Mouse (Mus musculus) thymus, postnatal 36 days (tissue): Measurements from ENCODE around the gene Cobll1.
"Not testable (repeated sequence)": the region's sequence is repeated elsewhere in the genome, so short reads cannot be mapped to it uniquely, and the experiment has no call there.

Source experiments
- DNase-seq, 2 experiments: peaks; one replicate each; pipeline ENCODE4 v3.0.0; 2022; ENCODE audit warnings: mixed read lengths in 2 of 2

Gene Cobll1

DNA sequence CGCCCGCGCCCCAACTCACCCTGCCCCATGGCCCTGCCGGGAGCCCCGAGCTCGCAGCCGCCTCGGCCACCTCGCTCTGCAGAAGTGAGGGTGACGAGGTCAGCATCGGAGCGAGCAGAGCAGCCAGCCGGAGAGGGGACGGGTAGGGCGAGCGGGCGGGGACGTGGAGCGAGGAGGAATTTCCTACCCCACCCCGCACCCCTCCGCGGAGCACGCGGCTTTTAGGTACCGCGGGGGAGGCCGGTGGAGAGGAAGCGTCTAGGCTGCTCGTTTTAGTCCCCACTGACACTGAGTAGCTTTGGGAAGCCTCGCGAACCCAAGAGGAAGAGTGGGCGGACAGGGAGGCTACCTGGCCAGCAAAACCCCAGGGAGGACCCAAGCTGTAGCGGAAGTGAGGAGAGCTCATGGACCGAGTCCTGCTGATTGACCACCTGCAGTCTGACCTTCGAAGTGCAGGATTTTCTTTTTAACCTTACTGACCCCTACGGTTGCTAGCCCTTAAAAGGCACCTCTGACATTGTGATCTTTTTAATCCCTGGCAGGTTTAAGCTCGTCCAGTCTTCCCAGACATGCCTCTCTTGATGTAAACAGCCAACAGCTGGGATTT is at the start of gene Cobll1:
TSS of gene Cobll1 (minus strand) at position 440 of the 607 bp plus-strand sequence.
- DNase-seq: peak; percentile 43 to 59

DNA sequence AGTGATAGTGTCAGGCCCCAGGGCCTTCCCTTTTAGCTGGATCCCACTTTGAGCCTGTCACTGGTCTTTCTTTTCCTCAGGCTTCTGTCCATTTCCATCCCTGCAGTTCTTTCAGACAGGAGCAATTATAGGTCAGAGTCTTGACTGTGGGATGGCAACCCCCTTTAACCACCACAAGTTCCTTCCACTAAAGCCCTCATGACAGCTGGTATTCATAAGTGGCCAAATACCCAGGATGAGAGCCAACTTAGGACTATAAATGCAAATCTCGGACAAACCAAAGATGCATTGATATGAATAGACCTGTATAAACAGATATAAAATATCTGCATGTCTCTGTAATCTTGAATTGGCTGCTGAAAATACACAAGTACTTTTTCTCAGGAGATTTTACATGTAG is 49.5 kb upstream of the Cobll1 start:
- DNase-seq: no peak

DNA sequence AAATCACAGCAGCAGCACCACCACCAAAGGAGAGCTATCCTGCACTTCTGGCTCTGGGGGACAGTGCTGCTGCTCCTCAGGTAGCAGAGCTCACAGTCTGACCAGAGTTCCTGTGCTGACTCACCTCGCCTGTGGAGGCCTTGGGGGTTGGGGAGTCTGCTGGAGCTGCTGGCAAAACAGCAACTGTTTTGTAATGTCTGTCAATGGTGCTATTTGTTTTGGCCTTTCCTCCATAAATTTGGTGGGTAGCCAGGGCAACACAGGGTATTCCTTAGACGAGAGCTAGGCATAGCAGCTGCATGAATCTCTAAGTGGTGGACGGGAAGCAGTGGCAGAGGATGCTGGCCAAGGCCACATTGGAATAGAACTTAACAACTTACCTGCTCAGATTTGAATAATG is 46.2 kb upstream of the Cobll1 start:
- no peak for DNase-seq

DNA sequence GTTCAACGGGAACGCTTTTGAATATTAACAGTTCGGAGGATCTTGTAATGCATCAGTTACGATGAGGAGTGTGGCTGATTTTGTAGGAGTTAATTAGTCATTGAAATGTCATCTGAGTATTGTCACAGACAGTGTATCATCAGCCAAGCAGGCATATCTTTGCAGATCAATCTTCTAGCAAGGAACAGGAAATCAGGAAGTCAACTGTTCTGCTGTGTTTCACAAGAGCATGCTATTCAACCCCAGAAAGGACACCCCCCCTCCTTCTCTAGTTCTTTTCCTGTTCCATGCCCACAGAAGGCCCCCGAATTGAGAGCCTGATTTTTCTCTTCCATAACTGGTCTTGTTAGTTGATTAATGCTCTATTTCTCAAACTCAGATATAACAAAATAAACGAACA is 43.8 kb upstream of the Cobll1 start:
- DNase-seq: no peak

DNA sequence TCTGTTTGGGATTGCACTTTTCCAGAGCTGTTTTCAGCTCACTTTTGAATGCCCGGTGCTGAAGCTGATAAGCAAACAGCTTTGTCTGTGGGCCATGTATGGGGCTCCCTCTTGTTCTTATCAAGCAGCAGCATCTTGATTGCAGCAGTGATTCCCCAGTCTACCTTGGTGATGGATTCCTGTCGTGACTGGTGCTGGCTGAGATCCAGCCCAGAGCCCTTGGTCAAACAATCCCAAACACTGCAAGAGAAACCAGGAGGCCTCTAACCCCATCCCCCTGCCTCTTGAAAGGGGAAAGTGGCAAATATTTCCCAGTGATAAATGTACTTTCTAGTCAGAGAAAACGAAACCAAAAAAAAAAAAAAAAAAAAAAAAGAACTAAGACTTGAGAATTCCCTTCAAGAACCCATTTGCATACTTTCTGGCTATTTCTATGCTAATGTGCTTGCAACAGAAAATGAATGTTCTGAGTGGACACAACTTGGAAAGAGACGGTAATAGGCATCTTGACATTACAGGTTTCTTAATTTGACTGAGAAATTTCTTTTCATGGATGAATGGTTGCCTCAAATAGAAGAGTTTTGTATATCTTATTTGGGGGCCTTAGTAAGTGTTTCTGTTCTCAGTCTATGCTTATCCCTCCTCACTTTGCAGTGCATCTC is 40.0 kb upstream of the Cobll1 start:
- no peak for DNase-seq

DNA sequence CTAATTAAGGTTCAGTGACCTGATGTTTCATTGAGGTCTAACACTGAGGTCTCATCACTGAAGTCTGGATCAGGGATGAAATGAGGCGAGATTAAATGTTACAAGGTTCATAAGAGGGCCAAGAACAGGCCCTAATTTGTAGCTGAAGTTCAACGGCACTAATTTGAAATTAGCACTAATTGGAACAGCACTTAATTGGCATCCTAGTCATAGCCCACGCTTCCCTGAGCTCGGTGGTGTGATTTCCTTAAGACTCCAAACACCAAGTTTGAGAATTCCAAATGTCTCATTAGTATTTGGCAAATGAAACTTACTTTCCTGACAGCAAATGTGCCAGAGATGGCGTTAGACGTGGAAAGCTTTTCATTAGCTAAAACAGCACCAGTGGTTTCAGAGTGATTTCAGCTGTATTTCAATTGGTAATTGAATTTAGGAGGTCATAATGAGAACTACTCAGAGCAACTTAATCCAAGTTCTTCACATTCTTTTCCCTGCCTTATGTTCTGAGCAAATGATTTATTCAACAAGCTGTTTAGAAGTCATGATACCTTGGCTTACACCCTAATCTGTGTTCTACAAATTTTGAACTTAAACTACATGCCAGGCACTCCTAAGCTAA is 36.3 kb upstream of the Cobll1 start:
- no peak for DNase-seq

DNA sequence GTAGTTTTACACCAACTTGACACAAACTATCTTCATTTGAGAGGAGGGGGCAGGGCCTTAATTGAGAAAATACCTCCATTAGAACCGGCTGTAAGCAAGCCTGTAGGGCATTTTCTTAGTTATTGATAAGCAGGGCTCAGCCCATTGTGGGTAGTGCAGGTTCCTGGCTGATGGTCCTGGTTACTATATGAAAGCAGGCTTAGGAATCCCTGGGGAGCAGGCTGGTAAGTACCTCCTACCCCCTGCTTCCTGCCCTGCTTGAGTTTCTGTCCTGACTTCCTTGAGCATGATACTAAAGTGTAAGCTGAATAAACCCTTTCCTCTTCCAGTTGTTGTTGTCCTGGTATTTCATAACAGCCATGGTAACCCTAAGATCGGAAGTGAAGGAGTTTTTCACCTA is 34.7 kb upstream of the Cobll1 start:
- DNase-seq: no peak

DNA sequence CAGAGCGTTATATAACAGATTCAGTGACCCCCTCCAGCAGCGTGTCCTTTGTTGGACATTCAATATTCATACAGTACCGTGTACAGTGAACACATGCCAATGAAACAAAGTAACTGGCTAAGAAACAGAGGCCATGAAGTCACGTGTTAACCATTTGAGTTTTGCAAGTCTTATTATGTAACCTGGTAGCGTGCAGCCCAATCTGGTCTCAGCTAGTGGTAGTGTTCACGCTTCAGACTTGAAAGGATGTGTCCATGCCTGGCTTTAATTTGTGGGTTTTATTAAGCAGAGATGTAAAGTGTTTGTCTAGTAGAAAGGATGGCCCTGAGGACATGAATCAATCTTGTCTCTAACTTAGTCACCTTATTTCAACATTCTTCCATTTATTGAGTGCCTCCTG is 29.5 kb upstream of the Cobll1 start:
- no peak for DNase-seq

DNA sequence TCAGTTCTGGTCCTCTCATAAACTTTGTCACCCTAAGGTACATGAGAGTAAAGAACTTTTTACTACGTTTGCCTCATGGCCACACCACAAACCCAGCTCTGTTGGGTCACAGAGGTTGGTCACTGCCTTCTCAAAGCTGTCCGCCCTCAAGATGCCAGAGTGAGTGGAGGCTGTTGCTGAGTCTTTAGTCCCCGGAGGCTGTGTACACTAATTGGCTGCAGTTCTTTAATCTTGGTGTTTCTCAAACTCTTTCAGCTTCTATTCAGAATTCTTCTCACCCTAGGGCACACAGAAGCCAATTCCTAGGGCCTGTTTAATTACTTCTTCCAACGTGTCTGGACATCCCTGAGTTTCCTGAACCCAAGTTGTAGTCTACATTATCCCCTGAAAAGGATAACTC is 28.6 kb upstream of the Cobll1 start:
- DNase-seq: no peak

DNA sequence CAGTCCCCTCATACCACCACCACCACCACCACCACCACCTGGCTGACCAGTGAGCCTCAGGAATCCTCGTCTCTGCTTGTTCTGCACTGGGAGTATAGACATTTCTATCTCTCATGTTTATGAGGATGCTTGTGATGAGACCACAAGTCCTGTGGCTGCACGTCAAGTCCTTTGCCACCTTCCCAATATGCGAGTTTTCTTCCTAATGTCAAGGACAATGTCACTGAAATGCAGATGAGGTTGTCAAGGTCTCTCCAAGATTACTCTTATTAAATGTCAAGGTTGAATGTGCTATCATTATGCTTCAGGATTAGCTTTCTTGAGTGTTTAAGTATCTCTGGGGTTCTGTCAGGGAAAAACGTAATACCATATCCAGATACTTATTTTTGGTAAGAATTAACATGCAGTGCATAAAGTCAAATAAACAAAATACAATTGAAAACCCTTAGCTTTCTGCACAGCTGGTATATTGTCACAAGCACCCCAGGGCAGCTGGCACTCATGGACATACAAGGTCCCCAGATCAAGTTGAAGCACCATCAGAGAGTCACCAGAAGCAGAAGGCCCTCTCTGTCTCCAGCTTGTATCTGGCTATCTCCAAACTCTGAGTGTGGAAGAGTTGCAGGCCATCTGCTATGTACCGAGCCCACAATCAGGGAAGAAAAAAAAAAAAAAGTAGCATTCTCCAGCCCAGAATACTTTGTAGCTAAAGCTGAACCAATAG is 27.5 kb upstream of the Cobll1 start:
- no peak for DNase-seq

DNA sequence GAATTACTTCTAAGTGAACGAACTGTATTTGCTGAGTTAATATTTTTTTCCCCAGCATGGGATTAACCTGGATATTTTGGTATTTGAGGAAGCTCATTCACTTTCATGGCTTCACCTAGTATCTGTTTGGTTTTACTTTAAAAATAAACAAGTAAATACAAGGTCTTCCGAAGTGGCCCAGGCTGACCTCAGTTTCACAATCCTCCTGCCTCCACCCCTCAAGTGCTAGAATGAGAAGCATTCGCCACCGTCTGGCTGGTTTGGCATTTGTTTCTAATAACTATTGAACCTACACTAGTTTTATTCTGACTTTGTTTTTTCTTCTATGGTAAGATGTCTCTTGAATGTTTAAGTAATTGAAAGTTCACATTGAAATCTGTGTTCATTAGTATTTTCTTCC is 23.0 kb upstream of the Cobll1 start:
- DNase-seq: no peak

DNA sequence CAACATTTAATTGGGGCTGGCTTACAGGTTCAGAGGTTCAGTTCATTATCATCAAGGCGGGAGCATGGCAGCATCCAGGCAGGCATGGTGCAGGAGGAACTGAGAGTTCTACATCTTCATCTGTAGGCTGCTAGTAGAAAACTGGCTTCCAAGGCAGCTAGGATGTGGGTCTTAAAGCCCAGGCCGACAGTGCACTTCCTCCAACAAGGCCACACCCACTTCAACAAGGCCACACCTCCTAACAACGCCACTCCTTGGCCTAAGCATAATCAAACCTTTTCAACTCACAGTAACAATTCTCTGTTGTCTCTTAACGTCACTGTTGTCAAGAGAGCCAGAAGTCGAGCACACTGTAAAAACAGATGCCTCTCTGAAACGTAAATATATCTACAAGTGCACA is 21.6 kb upstream of the Cobll1 start:
- not testable (repeated sequence) for DNase-seq

DNA sequence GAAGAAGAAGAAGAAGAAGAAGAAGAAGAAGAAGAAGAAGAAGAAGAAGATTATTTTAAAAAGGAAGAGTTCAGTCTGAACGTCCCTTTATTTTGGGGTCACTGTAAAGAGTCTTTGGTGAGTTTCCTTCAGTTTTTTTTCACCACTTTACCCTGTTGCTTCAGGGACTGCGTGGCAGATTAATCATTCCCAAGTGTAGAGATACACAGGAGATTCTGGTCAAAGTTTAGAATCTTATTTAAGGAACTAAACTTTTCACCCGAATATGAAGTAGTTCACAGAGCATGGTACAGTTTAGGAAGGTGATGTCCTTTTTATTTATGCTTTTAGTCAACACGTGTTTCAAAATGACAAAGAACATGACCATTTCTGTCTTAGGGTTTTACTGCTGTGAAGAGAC is 21.2 kb upstream of the Cobll1 start:
- no peak for DNase-seq

DNA sequence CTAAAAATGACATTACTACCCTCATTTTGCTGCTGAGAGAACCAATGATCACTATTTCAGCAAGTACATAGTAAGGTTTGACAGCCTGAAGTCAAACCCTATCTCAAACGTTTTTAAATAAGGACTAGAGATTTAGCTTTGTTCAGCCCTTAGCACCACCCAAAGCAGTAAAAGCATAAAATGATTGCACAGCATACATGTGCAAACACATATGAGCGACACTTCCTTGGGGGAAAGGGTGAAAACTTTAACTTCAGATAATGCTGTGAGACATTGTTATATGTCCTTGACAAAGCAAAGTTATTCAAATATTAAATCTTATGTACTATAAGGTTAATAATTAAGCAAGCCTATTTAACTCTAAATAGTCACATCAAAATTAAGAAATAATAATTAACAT is 18.2 kb upstream of the Cobll1 start:
- no peak for DNase-seq

DNA sequence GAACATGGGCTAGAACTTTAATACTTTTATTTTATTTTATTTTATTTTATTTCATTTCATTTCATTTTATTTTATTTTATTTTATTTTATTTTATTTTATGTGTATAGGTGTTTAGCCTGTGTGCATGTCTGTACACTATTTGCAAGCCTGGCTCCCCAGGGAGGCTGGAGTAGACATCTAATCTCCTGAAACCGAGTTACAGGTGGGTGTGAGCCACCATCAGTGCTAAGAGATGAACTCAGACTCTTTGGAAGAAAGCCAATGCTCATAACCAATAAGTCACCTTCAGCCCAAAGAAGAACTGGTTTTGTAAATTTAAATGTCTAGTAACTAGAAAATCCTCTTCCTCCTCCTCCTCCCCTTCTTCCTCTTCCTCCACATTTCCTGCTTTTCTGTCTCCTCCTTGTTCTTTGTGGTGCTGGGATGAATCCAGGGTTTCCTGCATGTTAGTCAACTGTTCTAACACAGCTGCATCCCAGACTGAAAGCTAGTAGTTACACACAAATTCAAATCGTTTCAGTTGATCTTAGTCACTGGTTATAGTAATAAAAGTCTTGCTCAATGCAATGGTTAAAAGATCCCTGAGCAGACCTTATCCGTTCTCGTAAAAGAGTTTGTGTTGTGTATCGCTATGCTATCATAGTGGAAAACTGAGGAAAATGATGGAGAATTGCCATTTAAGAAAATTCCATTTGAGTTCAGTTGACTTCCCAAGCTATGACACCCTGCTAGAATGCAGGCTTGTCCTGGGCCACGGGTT is 17.5 kb upstream of the Cobll1 start:
- no peak for DNase-seq

DNA sequence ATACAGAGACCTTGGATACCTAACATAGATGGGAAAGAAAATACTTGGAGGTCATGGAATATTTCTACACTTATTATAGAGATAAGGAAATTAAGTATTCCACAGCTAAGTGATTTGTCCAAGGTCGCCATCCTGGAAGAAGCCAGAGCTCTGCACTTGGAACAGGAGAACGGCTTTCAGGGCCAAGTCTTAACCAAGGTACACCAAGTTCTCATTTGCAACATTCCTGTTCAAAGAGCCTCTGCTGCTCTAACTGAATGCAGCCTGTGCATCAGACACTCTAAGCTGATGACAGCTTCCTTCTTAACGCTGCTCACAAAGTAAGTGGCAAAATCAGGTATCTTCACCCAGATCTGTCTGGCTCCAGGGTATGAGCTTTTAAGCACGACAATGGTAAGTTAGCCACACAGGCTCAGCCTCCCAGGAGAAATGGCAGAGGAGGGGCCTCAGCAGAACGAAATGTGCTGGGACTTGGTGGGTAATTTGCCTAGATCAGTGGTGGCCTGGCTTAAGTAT is 11.4 kb upstream of the Cobll1 start:
- DNase-seq: no peak

DNA sequence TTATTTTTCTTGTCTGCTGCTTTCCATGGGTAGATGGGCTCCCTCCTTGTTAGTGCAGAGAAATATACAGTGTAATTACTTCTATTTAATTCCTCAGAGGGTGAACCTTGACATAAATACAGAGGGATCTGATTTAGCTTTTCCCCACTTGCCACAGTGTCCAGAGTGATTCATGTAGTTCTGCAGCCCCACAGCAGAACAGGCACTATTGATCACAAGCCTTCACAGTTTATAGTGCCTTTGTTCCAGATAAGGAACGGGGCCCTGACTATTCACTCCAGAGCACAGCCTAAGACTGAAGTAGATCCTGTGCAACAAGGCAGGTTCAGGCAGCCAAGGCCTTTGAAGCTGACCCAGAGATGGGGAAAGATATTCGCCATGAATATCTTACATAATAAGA is 10.4 kb upstream of the Cobll1 start:
- no peak for DNase-seq

DNA sequence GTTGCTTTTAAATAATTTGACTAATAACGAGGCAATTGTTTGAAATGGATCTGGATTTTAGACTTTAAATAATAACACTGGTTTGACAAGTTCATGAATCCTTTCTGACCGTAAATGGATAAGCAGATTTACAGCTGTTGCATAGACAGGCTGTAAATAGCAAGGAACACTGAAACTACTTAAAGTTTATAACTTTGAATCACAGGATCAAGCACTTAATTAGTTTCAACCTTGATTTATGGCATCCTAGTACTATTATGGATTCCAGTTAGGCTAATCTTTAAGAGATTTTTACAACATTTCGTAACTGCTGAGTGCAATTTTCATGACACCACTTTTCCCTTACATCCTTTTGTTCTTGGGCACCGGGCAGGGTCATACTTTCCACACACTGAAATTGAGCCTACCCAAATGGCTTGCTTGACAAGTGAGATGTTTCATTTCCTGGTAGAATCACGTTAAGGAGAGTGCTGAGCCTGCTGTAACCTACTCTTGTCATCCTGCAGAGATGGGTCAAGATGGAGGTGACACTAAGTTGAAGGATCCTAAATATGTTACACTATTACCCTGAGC is 1.1 kb upstream of the Cobll1 start:
- DNase-seq: no peak

DNA sequence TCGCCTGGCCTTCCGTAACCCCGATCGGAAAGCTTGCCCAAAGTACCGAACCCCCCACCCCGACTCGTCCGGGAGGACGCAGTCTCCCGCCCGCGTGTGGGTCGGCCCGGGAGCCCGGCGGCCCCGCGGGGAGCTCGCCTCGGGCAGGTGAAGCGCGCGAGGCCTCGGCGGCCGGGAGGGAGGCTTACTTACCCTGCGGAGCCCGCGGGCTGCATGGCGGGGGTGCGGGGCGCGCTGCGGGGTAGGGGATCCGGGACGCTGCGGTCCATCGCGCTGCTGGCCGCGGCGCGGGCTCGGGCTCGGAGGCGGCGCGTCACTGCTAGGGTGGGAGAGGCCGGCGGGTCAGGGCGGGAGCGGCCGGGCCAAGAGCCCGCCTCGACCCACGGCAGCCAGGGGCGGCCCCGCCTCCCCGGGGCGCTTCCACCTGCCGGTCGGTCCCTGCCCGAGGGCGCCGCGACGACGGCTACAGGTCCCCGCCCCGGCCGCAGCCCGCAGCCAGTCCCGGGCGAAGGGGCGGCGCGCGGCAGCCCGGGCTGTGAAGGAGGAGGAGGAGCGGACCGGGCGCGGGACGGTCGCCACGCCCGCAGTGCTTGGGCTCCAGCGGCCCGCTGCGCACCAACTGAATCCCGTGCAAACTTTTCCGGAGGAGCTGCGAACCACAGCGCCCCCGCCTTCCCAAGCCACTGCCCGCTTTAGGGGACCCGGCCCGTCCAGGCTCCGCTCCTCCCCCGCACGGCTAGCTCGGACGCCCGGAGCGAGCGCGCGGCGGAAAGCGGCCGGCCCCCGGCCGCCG is 836 bp downstream of the Cobll1 start:
- DNase-seq: peak; percentile 43 to 64

DNA sequence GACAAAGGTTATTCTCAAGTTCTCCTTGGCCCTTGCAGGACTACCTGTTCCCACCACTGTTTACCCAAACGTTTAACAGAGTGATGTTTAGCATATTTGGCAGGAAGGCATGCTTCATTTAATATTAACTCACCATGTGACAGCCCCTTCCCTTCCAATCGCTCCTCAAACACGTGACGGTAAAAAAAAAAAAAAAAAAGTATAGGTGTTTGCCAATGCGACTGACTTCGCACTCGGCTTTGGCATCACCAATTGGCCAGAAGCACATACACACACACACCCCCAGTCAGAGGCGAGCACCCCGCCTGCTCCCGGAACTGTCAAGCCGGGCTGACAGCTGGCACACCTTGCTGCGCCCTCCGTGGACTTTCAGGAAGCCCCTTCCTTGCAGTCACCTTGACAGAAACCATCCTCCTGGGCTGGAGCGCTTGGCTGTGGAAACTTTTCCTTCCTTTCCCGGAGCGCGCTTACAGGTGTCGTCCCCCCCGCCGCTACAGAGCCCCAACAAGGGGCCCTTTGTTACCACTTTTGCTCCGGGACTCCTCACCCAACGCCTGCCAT is 1.5 kb downstream of the Cobll1 start:
- peak; percentile 30 to 46 for DNase-seq

DNA sequence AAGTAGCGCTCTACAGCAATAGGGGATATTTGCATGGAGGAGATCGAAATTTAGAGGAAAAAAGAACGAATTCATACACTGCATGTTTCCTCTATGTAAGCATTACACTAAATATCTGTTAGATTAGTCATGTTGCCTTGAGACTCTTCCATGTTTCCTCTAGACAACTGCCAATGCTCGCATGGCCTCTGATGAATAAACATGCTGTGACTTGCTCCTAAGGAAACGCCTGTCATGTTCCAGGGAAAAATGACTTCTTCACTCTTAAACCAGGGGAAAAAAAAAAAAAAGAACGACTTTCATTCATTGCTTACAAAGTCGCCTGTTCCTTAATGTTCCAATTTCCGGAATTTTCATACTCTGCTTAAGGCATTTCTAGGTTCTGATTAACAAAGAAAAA is 2.1 kb downstream of the Cobll1 start:
- no peak for DNase-seq
